Mouse (Mus musculus): Measurements from ENCODE around the gene Padi1.

- TF ChIP-seq CTCF (IDR thresholded peaks at IDR 0.05; ENCODE audit: borderline replicate concordance, insufficient read depth, low read depth, low read length) (no peak), POLR2A (IDR thresholded peaks at IDR 0.05; ENCODE audit: borderline replicate concordance, insufficient read depth, low read length) (no peak)
Observed at GRCm38 (mm10) chr4:140873011-140873410, 27.4 kb upstream of the Padi1 start.

All from cerebellum, adult 2 months (tissue).